Mouse (Mus musculus) left cerebral cortex, postnatal 25 days (tissue): ENCODE measurements around the gene St6galnac3. TPM values are rescaled to one million over a fixed set of nuclear protein-coding genes. Genes with fewer than 3 reads are reported as not detected.

ENCODE experiments used
- DNase-seq, 2 experiments: peaks; one replicate each; pipeline ENCODE4 v3.0.0; 2022; ENCODE audit warnings: low spot score in 2 of 2, mixed read lengths in 1 of 2
- intact Hi-C: fragments of 180-260 bp; cut with DNase I; formaldehyde crosslinking; loops from one replicate; pipeline ENCODE4 v1.15.1; 2025
- total RNA-seq, 2 experiments: library from RNA; stranded (reverse); gene quantifications; 2 replicates each; pipeline ENCODE4 v1.2.3; 2021

The St6galnac3 gene
- total RNA-seq, 2 experiments from 2014 or later: 13.6 to 14.7 TPM

GRCm38 (mm10) chr3:153735796-153736549, 11.0 kb upstream of the St6galnac3 start:
- DNase-seq: peak in 1 of 2 experiments; percentile 57
- intact Hi-C loops: no loop called here

- no peak for DNase-seq
- intact Hi-C loops: no loop called here
Measured at GRCm38 (mm10) chr3:153734741-153735140, 9.8 kb upstream of the St6galnac3 start.

- intact Hi-C loops: no loop called here
Measured at GRCm38 (mm10) chr3:153733364-153734159, 8.6 kb upstream of the St6galnac3 start.

GRCm38 (mm10) chr3:153732749-153733148, 7.8 kb upstream of the St6galnac3 start:
- intact Hi-C loops: no loop called here
- DNase-seq: no peak

More at GRCm38 (mm10) chr3:153733364-153734159, 8.6 kb upstream of the St6galnac3 start:
- DNase-seq: no peak

- intact Hi-C loops: no loop called here
- no peak for DNase-seq
Measured at GRCm38 (mm10) chr3:153732035-153732434, 7.1 kb upstream of the St6galnac3 start.

GRCm38 (mm10) chr3:153728577-153728976, 3.6 kb upstream of the St6galnac3 start:
- intact Hi-C loops: loop anchor here (5.0 kb wide), 1 partner anchor 74 kb away; no protein-coding TSS in a partner anchor
- peak in 1 of 2 experiments; percentile 70 for DNase-seq

GRCm38 (mm10) chr3:153723467-153724079, 1.4 kb downstream of the St6galnac3 start:
- no peak for DNase-seq
- intact Hi-C loops: no loop called here

- intact Hi-C loops: no loop called here
- no peak for DNase-seq
Measured at GRCm38 (mm10) chr3:153721525-153721924, 3.4 kb downstream of the St6galnac3 start.

- intact Hi-C loops: no loop called here
- no peak for DNase-seq
Measured at GRCm38 (mm10) chr3:153720922-153721321, 4.1 kb downstream of the St6galnac3 start.

- intact Hi-C loops: no loop called here
- no peak for DNase-seq
Measured at GRCm38 (mm10) chr3:153720296-153720695, 4.7 kb downstream of the St6galnac3 start.

- no peak for DNase-seq
- intact Hi-C loops: no loop called here
Measured at GRCm38 (mm10) chr3:153719256-153719970, 5.6 kb downstream of the St6galnac3 start.

- intact Hi-C loops: no loop called here
- no peak for DNase-seq
Measured at GRCm38 (mm10) chr3:153718724-153719123, 6.2 kb downstream of the St6galnac3 start.

GRCm38 (mm10) chr3:153717742-153718141, 7.2 kb downstream of the St6galnac3 start:
- intact Hi-C loops: no loop called here
- no peak for DNase-seq

GRCm38 (mm10) chr3:153715646-153716045, 9.3 kb downstream of the St6galnac3 start:
- DNase-seq: no peak
- intact Hi-C loops: no loop called here

GRCm38 (mm10) chr3:153710545-153710944, 14.4 kb downstream of the St6galnac3 start:
- intact Hi-C loops: no loop called here
- no peak for DNase-seq

- no peak for DNase-seq
- intact Hi-C loops: no loop called here
Measured at GRCm38 (mm10) chr3:153707687-153708086, 17.3 kb downstream of the St6galnac3 start.

GRCm38 (mm10) chr3:153706901-153707300, 18.1 kb downstream of the St6galnac3 start:
- no peak for DNase-seq
- intact Hi-C loops: no loop called here

GRCm38 (mm10) chr3:153701752-153702740, 22.9 kb downstream of the St6galnac3 start:
- DNase-seq: no peak
- intact Hi-C loops: no loop called here
